Mouse (Mus musculus) ES-E14 (cell line): Measurements from ENCODE around the gene Elane.

ENCODE experiments used
- HCFC1 ChIP-seq: IDR thresholded peaks from 2 replicates; pipeline ENCODE4 v1.6.1; 2012; ENCODE audit warnings: low read length, inconsistent platforms, borderline replicate concordance; ENCODE audit not compliant: insufficient read depth
- ZC3H11A ChIP-seq: IDR thresholded peaks from 2 replicates; pipeline ENCODE4 v1.6.1; 2012; ENCODE audit warnings: low read depth, mild to moderate bottlenecking, inconsistent platforms, low read length, borderline replicate concordance
- ZNF384 ChIP-seq: IDR thresholded peaks from 2 replicates; pipeline ENCODE4 v1.6.1; 2012; ENCODE audit warnings: low read depth, low read length, inconsistent platforms

GRCm38 (mm10) chr10:79857894-79858293, 28.2 kb upstream of the Elane start:
- TF ChIP-seq ZC3H11A: no peak
- no peak for TF ChIP-seq HCFC1
- TF ChIP-seq ZNF384: no peak
